Mouse (Mus musculus) heart, embryonic 16.5 days (tissue): ENCODE data around the gene Gm12184. TPM values are rescaled to one million over a fixed set of nuclear protein-coding genes. Genes with fewer than 3 reads are reported as not detected.

Experiments used
- ATAC-seq: fragments of 200-750 bp; cut with Nextera tagmentation; replicated peaks from 2 replicates; pipeline ENCODE4 v1.8.0; 2017; ENCODE audit warnings: moderate number of reproducible peaks; ENCODE audit not compliant: insufficient read depth, low FRiP score; ENCODE audit errors: extremely low read depth
- H3K27ac ChIP-seq: fragments of 300-500 bp; sonication (generic); 2 replicates; pipeline ENCODE4 v1.5.1; 2014; ENCODE audit warnings: mild to moderate bottlenecking, low read length, control low read depth, moderate library complexity
- H3K27me3 ChIP-seq: fragments of 300-500 bp; sonication (generic); 2 replicates; pipeline ENCODE4 v1.6.1; 2014; ENCODE audit warnings: low read length, mixed read lengths; ENCODE audit not compliant: control insufficient read depth, insufficient read depth
- H3K36me3 ChIP-seq: fragments of 300-500 bp; sonication (generic); 2 replicates; pipeline ENCODE4 v1.6.1; 2014; ENCODE audit not compliant: control insufficient read depth, insufficient read depth
- H3K4me1 ChIP-seq: fragments of 300-500 bp; sonication (generic); 2 replicates; pipeline ENCODE4 v1.6.1; 2014; ENCODE audit warnings: low read length, mixed read lengths; ENCODE audit not compliant: control insufficient read depth, insufficient read depth
- H3K4me2 ChIP-seq: fragments of 300-500 bp; sonication (generic); 2 replicates; pipeline ENCODE4 v1.6.1; 2014; ENCODE audit warnings: low read depth, mild to moderate bottlenecking, control low read depth, low read length
- H3K4me3 ChIP-seq: fragments of 300-500 bp; sonication (generic); 2 replicates; pipeline ENCODE4 v1.5.1; 2014; ENCODE audit warnings: mild to moderate bottlenecking, control low read depth, low read length
- H3K9ac ChIP-seq: fragments of 300-500 bp; sonication (generic); 2 replicates; pipeline ENCODE4 v1.6.1; 2014; ENCODE audit warnings: low read length, control low read depth
- H3K9me3 ChIP-seq: fragments of 300-500 bp; sonication (generic); replicated peaks from 2 replicates; pipeline ENCODE4 v1.6.1; 2016; ENCODE audit warnings: low read length; ENCODE audit not compliant: control insufficient read depth
- WGBS: fragments of 180-500 bp; shearing (Covaris S2); extraction: QIAGEN DNeasy Blood & Tissue Kit; methylation state at CpG from one replicate; pipeline ENCODE4 v1.1.7; 2014; 5-methylcytosine and 5-hydroxymethylcytosine counted together
- polyA plus RNA-seq: library from polyadenylated mRNA; unstranded; fragments of >200 nt; fragmentation: Nextera tagmentation; extraction: Ambion mirVana; gene quantifications from 2 replicates; pipeline ENCODE4 v1.2.1, GENCODE M21; 2015

Gm12184 gene
- polyA plus RNA-seq, 1 experiment from 2014 or later, result 0.66 TPM

DNA sequence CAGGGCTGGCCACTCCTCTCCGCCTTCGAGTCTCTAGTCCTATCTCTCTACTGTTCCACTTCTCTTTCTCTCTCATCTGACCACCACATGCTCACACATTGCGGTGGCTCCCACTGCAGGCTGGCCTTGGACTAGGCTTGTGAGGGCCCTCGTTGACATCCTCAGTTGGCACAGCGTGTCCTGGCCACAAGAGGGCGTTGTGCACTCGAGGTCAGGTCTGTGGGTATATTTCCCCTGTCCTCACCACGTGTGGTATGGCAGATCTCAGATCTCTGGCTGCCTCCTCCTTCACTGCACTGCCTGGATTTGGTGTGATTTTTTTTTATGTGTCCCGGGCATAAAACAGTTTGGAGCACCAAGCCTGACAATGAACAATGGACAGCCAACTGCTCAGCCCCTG lies 49.8 kb downstream of the Gm12184 start:
- H3K27me3 ChIP-seq, result no peaks in the 10 kb centered on the region
- H3K4me3 ChIP-seq, result no peak overlapping the region
- no peaks in the 10 kb centered on the region for H3K36me3 ChIP-seq
- 41% methylated on average over 9 of the region's 9 CpGs for WGBS
- no peaks in the 10 kb centered on the region for H3K4me1 ChIP-seq
- H3K27ac ChIP-seq, result no peak overlapping the region
- H3K9me3 ChIP-seq, result no peaks in the 10 kb centered on the region
- no peak overlapping the region for H3K9ac ChIP-seq
- no peak for ATAC-seq
- H3K4me2 ChIP-seq, result no peak overlapping the region

DNA sequence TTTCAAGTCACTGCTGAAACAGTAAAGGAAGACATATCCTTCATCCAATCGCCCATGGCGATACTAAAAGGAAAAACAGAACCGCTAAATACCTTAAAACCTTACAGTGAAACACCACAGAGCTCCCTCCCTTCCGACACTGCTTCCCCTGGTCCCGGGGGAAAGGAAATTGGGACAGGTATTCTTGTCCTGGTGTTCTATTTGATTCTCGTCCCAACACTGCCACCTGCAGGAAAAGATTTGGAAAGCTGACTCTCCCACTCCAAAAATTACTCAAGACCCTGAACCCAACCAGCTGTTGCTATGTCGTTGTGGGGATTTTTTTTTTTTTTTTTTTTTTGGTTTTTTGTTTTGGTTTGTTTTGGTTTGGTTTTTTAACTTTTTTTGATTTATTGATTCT lies 51.0 kb downstream of the Gm12184 start:
- WGBS, result 3% methylated on average over 7 of the region's 7 CpGs
- no peaks in the 10 kb centered on the region for H3K4me1 ChIP-seq
- H3K4me3 ChIP-seq, result no peak overlapping the region
- no peak overlapping the region for H3K9ac ChIP-seq
- no peaks in the 10 kb centered on the region for H3K27me3 ChIP-seq
- ATAC-seq, result no peak
- H3K36me3 ChIP-seq, result no peaks in the 10 kb centered on the region
- H3K4me2 ChIP-seq, result peak overlapping the region; percentile 30; the same call in 1 of the 2 replicates
- no peaks in the 10 kb centered on the region for H3K9me3 ChIP-seq
- H3K27ac ChIP-seq, result no peak overlapping the region

Other genes starting within 250 kb of the Gm12184 start
- 382 and 390 TPM in 2 replicates for gene Rack1, start 26.3 kb downstream of the Gm12184 start, polyA plus RNA-seq
- 4.2 and 4.3 TPM in 2 replicates for gene Trim41, start 9.3 kb downstream of the Gm12184 start, polyA plus RNA-seq
- gene Trim7, start 515 bp downstream of the Gm12184 start, polyA plus RNA-seq, result 0.89 and 0.98 TPM in 2 replicates
- 11.6 and 14.5 TPM in 2 replicates for gene Irgm1, start 45.0 kb upstream of the Gm12184 start, polyA plus RNA-seq
- gene Gm5431, start 75.6 kb upstream of the Gm12184 start, polyA plus RNA-seq, result 0.15 and 0.28 TPM in 2 replicates
- 2.7 and 10.4 TPM in 2 replicates for gene Psme2b, start 119.5 kb upstream of the Gm12184 start, polyA plus RNA-seq
- 0.07 TPM in 1 of 2 replicates, not detected in the other for gene Olfr56, start 152.2 kb upstream of the Gm12184 start, polyA plus RNA-seq
- 0.39 and 0.74 TPM in 2 replicates for gene 9930111J21Rik1, start 152.7 kb upstream of the Gm12184 start, polyA plus RNA-seq
- 0.10 and 0.13 TPM in 2 replicates for gene Gm12185, start 165.6 kb upstream of the Gm12184 start, polyA plus RNA-seq
- 2.2 and 6.3 TPM in 2 replicates for gene Tgtp1, start 167.5 kb upstream of the Gm12184 start, polyA plus RNA-seq
- gene 9930111J21Rik2, start 224.6 kb upstream of the Gm12184 start, polyA plus RNA-seq, result 0.87 and 1.2 TPM in 2 replicates
- gene Tgtp2, start 237.6 kb upstream of the Gm12184 start, polyA plus RNA-seq, result 3.8 and 8.0 TPM in 2 replicates
- gene Ifi47, start 249.9 kb upstream of the Gm12184 start, polyA plus RNA-seq, result 3.6 and 7.6 TPM in 2 replicates